Mouse (Mus musculus) frontal cortex, adult (tissue): ENCODE measurements around the gene 9930022D16Rik.

Experiments
- ATAC-seq: cut with Nextera tagmentation; 2 replicates; pipeline ENCODE4 v1.9.2; 2017; ENCODE audit warnings: mild to moderate bottlenecking, moderate library complexity, mixed read lengths; ENCODE audit not compliant: low TSS enrichment

The 9930022D16Rik gene

DNA sequence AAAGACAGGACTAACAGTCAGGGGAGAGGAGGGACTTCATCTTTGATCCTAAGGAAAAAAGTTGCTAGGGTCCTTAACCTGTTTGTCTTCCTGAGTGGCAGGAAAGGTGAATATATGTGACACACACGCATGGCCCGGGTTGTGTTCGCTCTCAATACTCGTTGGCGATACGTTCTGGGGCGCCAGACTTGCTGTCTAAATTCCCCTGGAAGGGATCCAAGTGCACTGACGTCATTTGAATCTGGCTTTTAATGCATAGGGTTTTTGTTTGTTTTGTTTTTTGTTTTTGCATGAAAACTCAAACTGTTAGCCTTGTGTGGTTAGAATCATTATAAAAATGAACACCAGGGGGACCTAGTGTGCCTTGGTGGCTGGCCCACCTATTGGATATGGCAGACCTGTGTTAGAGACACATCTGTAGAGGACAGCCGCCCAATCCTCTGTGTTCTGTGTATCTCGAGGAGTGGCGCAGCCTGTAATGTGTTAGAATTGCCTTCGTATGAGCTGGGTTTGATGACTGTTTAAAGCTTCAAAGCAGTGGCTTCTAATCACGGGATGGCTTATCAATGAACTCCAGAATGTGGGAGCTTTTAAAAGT lies 31.8 kb downstream of the 9930022D16Rik start:
- ATAC-seq: peak; percentile 84

DNA sequence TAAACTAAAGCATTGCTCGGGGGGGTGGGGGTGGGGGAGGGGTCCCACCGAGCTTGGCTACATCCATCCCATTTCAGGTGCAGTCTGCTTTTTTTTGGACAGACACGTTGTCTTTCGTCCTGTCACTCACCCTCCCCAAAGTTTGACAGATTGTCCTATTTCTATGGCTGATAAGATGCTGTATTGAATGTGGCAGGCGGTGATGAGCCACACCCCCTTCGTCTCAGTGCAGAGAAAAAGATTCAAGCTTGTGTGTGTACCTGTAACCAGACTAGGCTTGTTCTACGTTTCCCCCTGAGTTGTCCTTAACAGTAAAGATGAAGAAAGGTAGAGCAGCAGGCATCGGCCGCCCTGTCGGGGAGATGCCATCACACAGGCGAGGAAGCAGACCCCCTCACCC lies 37.5 kb downstream of the 9930022D16Rik start:
- no peak for ATAC-seq

DNA sequence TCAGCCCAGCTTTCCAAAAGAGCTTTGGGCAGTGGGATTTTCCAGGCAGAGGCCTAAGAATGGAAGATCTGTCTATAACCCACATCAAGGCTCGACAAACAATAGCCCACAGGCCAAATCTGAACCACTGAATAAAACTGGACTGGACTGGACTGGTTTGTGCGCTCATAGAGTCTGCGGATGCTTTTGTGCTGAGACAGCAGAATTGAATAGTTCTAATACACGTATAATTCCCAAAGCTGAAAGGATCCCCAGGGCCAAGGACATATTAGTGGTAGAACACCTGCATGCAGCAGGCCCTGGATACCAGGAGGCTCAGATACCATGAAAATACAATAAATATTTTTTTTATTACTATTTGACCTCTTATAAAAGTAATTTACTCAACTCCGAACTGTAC lies 42.5 kb downstream of the 9930022D16Rik start:
- ATAC-seq: no peak

DNA sequence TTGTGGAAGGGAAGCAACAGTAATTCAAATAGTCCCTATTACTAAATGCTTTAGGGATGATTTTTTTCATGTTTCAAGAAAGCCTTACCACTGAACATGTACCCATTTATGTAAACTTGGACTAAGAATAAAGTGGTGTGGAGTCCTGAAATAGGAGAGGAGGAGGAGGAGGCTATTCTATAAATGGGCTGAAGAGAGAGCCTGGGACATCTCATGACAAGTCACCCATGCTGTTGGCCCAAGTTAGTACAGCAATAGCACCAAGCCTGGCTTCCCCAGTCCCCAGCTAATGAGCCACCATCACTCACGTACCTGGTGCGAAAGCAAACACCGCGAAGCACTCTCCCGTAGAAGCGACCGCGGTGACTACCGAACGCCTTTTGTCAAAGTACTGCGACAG lies 44.4 kb downstream of the 9930022D16Rik start:
- ATAC-seq: peak; percentile 81

DNA sequence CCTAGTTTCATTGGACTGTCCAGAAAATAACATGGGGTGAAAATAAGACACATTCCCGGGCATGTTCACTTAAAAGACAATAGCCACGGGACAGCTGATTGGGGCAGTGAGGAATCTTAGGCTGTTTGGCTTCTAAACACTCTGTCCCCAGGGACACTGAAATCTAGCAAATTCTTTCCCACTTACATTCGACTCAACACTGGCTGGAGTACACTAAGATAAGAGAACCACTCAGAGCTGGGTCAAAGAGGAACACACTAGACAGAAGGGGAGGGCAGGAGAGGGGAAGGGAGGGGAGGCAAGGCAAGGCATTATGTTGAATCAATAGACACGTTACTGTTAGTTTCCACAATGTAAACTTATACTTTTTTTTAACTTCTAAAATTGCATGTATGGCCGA lies 46.9 kb downstream of the 9930022D16Rik start:
- no peak for ATAC-seq

GRCm38 (mm10) chr11:109465068-109465467 lies 51.4 kb downstream of the 9930022D16Rik start:
- 0 out of 2 replicates have a peak, but pooled peaks have one; percentile 38 for ATAC-seq

DNA sequence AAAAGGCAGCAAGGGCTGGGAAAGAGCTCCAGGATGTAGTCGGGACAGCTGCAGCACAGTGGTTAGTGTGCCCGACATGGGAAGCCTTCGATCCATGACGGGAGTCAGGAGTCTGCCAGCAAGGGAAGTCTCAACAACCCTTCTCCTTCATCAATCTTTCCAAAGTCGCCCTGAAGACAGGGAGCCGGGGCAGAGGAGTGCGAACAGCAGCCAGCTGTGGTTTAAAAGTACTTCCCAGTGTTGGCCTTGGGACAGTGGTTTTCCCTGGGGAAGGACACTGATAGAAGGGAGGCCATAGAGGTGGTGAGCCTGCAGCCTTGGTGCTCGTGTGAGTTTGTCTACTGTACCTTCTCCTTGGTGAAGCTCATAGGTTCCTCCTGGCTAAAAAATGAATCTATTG lies 53.3 kb downstream of the 9930022D16Rik start:
- ATAC-seq: no peak

DNA sequence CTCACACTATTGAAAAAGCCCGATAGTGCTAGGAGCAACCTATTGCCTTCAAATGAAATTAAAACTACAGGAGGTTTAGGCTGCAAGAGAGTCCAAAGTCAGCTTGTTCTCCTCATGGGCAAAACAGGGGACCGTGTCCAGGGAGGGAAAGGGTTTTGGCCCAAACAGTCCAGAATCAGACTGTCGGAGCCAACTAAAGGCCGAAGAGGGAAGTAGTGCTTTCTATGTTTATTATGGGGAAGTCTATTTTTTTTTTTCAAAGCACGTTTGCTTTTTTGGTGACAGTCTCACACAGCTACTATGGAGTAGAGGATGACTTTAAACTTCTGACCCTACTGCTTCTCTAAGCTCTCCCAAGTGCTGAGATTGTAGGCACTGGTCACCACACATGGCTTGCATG lies 54.4 kb downstream of the 9930022D16Rik start:
- ATAC-seq: no peak
